In the genomic region with DNA sequence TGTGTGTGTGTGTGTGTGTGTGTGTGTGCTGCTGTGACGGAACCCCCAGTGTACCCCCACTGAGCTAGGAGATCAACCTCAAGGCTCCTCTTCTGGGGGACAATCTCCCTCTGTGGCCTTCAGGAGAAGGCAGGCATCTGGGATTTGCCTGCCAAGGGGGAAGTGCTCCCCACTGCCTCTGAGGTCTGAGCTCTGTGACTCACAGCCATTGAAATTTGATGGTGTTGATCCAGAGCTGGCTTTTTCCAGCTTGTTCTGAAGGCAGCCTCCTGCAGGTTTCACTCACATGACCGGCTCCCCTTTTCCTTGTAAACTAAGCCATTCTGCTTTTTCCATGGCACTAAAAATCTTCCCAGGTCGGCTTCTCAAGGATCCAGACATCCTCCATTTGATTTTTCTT, we compare ENCODE assay signal across 15 mouse cellular contexts. TPM values are rescaled to one million over a fixed set of nuclear protein-coding genes. Genes with fewer than 3 reads are reported as not detected.
DNase-seq lines count a peak whose midpoint lies in the region; ATAC-seq and TF ChIP-seq lines count a peak whose summit lies in the region.
"Had no signal": no experiment of that assay in that cellular context is flagged by ENCODE, and none has a peak within 500 bp of the region (broad histone marks: within the 10 kb centered on the region; RNA-seq: fewer than 3 reads in every experiment).

No protein-coding gene starts in this region.

- H3K27me3 ChIP-seq in kidney, embryonic 16.5 days (ENCODE audit: insufficient read depth, low read length) = no peaks in the 10 kb centered on the region
- no peaks in the 10 kb centered on the region for H3K27me3 ChIP-seq in E14TG2a.4 (ENCODE audit: insufficient read depth, low read length)

- DNase-seq in kidney, adult 11 months = peak; percentile 43
- peak; percentile 59 for DNase-seq in adrenal gland, adult 8-10 months
- peak; percentile 16 to 63 for DNase-seq in kidney, postnatal 25 days
- DNase-seq in urinary bladder, postnatal 10 days (ENCODE audit: low spot score) = no peak
- no peak for DNase-seq in left cerebral cortex, postnatal 25 days (ENCODE audit: low spot score in 2 of 2)
- no peak for DNase-seq in layer of hippocampus, adult 9-10 months (ENCODE audit: low spot score)
- DNase-seq: lung, embryonic 14.5 days; right cerebral cortex, postnatal 14 days had no signal

- H3K9me3 ChIP-seq in kidney, embryonic 16.5 days (ENCODE audit: low read length) = no peaks in the 10 kb centered on the region
- no peaks in the 10 kb centered on the region for H3K9me3 ChIP-seq in E14TG2a.4 (ENCODE audit: low read length)
- H3K9me3 ChIP-seq: midbrain, embryonic 10.5 days had no signal

- intact Hi-C loops in left cerebral cortex, postnatal 25 days (cut with DNase I) = no loop called here

- H3K4me2 ChIP-seq in kidney, embryonic 16.5 days (replicated peaks; ENCODE audit: low read depth, low read length) = no peak overlapping the region
- H3K4me2 ChIP-seq: hindbrain, embryonic 14.5 days; lung, embryonic 14.5 days had no signal

- no peak for ATAC-seq in kidney, embryonic 16.5 days (ENCODE audit: low FRiP score, low TSS enrichment)

- H3K9ac ChIP-seq in kidney, embryonic 16.5 days (replicated peaks; ENCODE audit: low read length) = no peak overlapping the region
- H3K9ac ChIP-seq: hindbrain, embryonic 14.5 days; lung, embryonic 14.5 days had no signal

- H3K4me3 ChIP-seq in kidney, embryonic 16.5 days (ENCODE audit: low read length) = no peak overlapping the region
- peak overlapping the region; percentile 72 for H3K4me3 ChIP-seq in E14TG2a.4 (replicated peaks; ENCODE audit: low read length)
- H3K4me3 ChIP-seq: midbrain, embryonic 10.5 days had no signal

- no peaks in the 10 kb centered on the region for H3K36me3 ChIP-seq in kidney, embryonic 16.5 days (ENCODE audit: insufficient read depth, low read length)
- no peaks in the 10 kb centered on the region for H3K36me3 ChIP-seq in E14TG2a.4 (ENCODE audit: insufficient read depth, low read length)
- H3K36me3 ChIP-seq: midbrain, embryonic 10.5 days had no signal

- H3K27ac ChIP-seq in kidney, embryonic 16.5 days (ENCODE audit: low read length) = no peak overlapping the region; the same call in 1 of the 2 replicates
- H3K27ac ChIP-seq: hindbrain, embryonic 14.5 days; midbrain, embryonic 10.5 days had no signal

- WGBS in kidney, embryonic 16.5 days = 61% methylated on average over 3 of the region's 3 CpGs

- peaks cover 26% of the 10 kb centered on the region for H3K4me1 ChIP-seq in kidney, embryonic 16.5 days (ENCODE audit: insufficient read depth, low read length)
- peaks cover 83% of the 10 kb centered on the region for H3K4me1 ChIP-seq in E14TG2a.4 (replicated peaks; ENCODE audit: low read depth, low read length)

- no peak for TF ChIP-seq CTCF in E14TG2a.4 (conservative IDR thresholded peaks at IDR 0.05; ENCODE audit: low read length)

RNA-seq across cellular contexts. Expression of gene Plekhg6, which starts 43.6 kb away (rescaled TPM):
- 4.9 and 6.0 TPM in 2 replicates for polyA plus RNA-seq in kidney, embryonic 16.5 days (2015; fragmentation: Nextera tagmentation; extraction: Ambion mirVana)
- under 1 TPM in 2 of 4 experiments, not detected in 2; 0.09 to 0.19 TPM for total RNA-seq in adrenal gland, adult 8-10 months (2022)
- total RNA-seq in left cerebral cortex, postnatal 25 days (2021) = under 1 TPM; 0.25 to 0.39 TPM
- total RNA-seq: common myeloid progenitor, adult 5-6 weeks; granulocyte monocyte progenitor cell, adult 5-6 weeks; MEL had no signal

Comparison
In these comparisons a context has a peak if more than half of its experiments do, and no peak if none do; other contexts are left out.
1. DNase-seq: peak in kidney, adult 11 months (single experiment), adrenal gland, adult 8-10 months (single experiment) and kidney, postnatal 25 days (2 of 2); none in urinary bladder, postnatal 10 days (single experiment), left cerebral cortex, postnatal 25 days (0 of 2) and layer of hippocampus, adult 9-10 months (single experiment).